Mouse (Mus musculus) midbrain, embryonic 16.5 days (tissue): ENCODE measurements around the gene Sgsm2. TPM values are rescaled to one million over a fixed set of nuclear protein-coding genes. Genes with fewer than 3 reads are reported as not detected.

Source experiments
- ATAC-seq: fragments of 200-750 bp; cut with Nextera tagmentation; 2 replicates; pipeline ENCODE4 v1.8.0; 2017; ENCODE audit warnings: moderate TSS enrichment
- H3K27ac ChIP-seq: fragments of 300-500 bp; sonication (generic); 2 replicates; pipeline ENCODE4 v1.5.1; 2014; ENCODE audit warnings: mild to moderate bottlenecking, low read length, mixed read lengths
- H3K27me3 ChIP-seq: fragments of 300-500 bp; sonication (generic); 2 replicates; pipeline ENCODE4 v1.6.1; 2014; ENCODE audit warnings: low read depth, low read length, mixed read lengths; ENCODE audit not compliant: control insufficient read depth, insufficient read depth
- H3K36me3 ChIP-seq: fragments of 300-500 bp; sonication (generic); 2 replicates; pipeline ENCODE4 v1.6.1; 2014; ENCODE audit warnings: mild to moderate bottlenecking, low read length, moderate library complexity, mixed read lengths; ENCODE audit not compliant: control insufficient read depth, insufficient read depth
- H3K4me1 ChIP-seq: fragments of 300-500 bp; sonication (generic); 2 replicates; pipeline ENCODE4 v1.6.1; 2014; ENCODE audit warnings: mild to moderate bottlenecking, low read length, mixed read lengths; ENCODE audit not compliant: control insufficient read depth, insufficient read depth
- H3K4me2 ChIP-seq: fragments of 300-500 bp; sonication (generic); 2 replicates; pipeline ENCODE4 v1.6.1; 2014; ENCODE audit warnings: mild to moderate bottlenecking, low read length, mixed read lengths
- H3K4me3 ChIP-seq: fragments of 300-500 bp; sonication (generic); 2 replicates; pipeline ENCODE4 v1.5.1; 2014; ENCODE audit warnings: low read depth, mild to moderate bottlenecking, low read length, moderate library complexity, mixed read lengths
- H3K9ac ChIP-seq: fragments of 300-500 bp; sonication (generic); 2 replicates; pipeline ENCODE4 v1.6.1; 2014; ENCODE audit warnings: low read depth, low read length, mixed read lengths
- H3K9me3 ChIP-seq: fragments of 300-500 bp; sonication (generic); replicated peaks from 2 replicates; pipeline ENCODE4 v1.6.1; 2014; ENCODE audit warnings: mild to moderate bottlenecking, low read length, mixed read lengths; ENCODE audit not compliant: control insufficient read depth, poor library complexity, severe bottlenecking
- WGBS: fragments of 180-500 bp; shearing (Covaris S2); extraction: QIAGEN DNeasy Blood & Tissue Kit; methylation state at CpG from one replicate; pipeline ENCODE4 v1.1.7; 2014; 5-methylcytosine and 5-hydroxymethylcytosine counted together
- polyA plus RNA-seq: library from polyadenylated mRNA; unstranded; fragments of >200 nt; fragmentation: Nextera tagmentation; extraction: Ambion mirVana; gene quantifications from 2 replicates; pipeline ENCODE4 v1.2.1, GENCODE M21; 2015

The Sgsm2 gene
- polyA plus RNA-seq, 1 experiment from 2014 or later: 31.8 TPM

GRCm38 (mm10) chr11:74828965-74829550, 67.8 kb downstream of the Sgsm2 start:
- no peak for ATAC-seq
- H3K9ac ChIP-seq: no peak overlapping the region
- WGBS: 14% methylated on average over 11 of the region's 11 CpGs
- peaks cover 25% of the 10 kb centered on the region for H3K4me1 ChIP-seq
- H3K27me3 ChIP-seq: no peaks in the 10 kb centered on the region
- peak overlapping the region; percentile 99 for H3K4me3 ChIP-seq
- peak overlapping the region; percentile 85 for H3K4me2 ChIP-seq
- H3K9me3 ChIP-seq: no peaks in the 10 kb centered on the region
- H3K27ac ChIP-seq: peak overlapping the region; percentile 94
- no peaks in the 10 kb centered on the region for H3K36me3 ChIP-seq

GRCm38 (mm10) chr11:74828404-74828931, 68.4 kb downstream of the Sgsm2 start:
- peaks cover 19% of the 10 kb centered on the region for H3K4me1 ChIP-seq
- H3K27me3 ChIP-seq: no peaks in the 10 kb centered on the region
- no peaks in the 10 kb centered on the region for H3K9me3 ChIP-seq
- 10% methylated on average over 2 of the region's 2 CpGs for whole genome bisulfite sequencing
- no peak overlapping the region for H3K4me3 ChIP-seq
- H3K9ac ChIP-seq: no peak overlapping the region
- no peaks in the 10 kb centered on the region for H3K36me3 ChIP-seq
- no peak for ATAC-seq
- no peak overlapping the region for H3K4me2 ChIP-seq
- no peak overlapping the region for H3K27ac ChIP-seq

DNA sequence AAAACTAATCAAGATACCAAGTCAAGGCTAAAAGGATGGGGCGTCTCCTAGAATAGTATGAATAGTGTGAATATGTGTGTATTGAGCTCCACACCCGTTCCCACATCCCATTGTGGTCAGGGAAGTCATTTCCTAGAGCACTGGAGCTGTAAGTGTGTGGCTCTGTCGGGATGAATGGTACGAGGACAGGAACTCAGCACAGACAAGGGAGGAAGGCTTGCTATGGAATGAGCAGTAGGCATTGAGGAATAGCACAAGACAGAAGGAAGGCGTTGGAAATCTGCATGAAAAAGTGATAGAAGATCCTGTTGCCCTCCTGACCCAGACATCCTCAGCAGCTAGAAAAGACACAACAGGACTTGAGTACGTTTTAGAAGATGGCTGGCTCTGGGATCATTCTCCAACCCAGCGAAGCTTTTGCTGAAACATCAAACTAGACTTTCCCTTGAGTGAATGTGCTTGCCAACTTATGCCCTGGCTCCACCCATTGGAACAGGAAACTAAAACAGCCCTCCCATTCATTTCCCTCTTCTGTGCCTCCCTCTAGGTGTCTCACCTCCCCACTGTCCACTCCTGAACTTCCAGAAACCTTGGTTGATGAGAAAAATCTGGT, 69.0 kb downstream of the Sgsm2 start:
- H3K27me3 ChIP-seq: no peaks in the 10 kb centered on the region
- H3K27ac ChIP-seq: no peak overlapping the region
- H3K9ac ChIP-seq: no peak overlapping the region
- no peak overlapping the region for H3K4me3 ChIP-seq
- H3K4me1 ChIP-seq: peaks cover 13% of the 10 kb centered on the region
- H3K36me3 ChIP-seq: no peaks in the 10 kb centered on the region
- no peak for ATAC-seq
- no peak overlapping the region for H3K4me2 ChIP-seq
- no peaks in the 10 kb centered on the region for H3K9me3 ChIP-seq
- WGBS: 81% methylated on average over 7 of the region's 7 CpGs

DNA sequence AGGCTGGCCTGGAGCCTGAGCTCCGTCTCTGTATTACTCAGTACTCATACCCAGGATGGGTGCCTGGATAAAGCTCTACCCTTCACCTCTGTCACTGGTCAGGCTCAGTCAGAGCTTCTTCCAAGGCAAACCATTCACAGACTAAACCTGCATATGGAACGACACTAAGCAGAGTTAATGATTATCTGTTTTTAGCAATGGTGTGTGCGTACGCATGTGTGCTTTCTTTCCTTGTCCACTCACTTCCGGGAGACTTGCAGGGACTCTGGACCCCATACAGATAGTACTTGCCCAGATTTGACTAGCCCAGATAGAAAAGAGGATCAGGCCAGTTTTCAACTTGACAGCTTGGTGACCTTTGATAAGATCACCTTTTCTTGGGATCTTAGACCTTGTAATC, 70.2 kb downstream of the Sgsm2 start:
- H3K4me1 ChIP-seq: peaks cover 8% of the 10 kb centered on the region
- H3K27ac ChIP-seq: no peak overlapping the region
- no peak overlapping the region for H3K4me2 ChIP-seq
- no peak overlapping the region for H3K9ac ChIP-seq
- no peaks in the 10 kb centered on the region for H3K27me3 ChIP-seq
- no peaks in the 10 kb centered on the region for H3K36me3 ChIP-seq
- no peak for ATAC-seq
- H3K9me3 ChIP-seq: no peaks in the 10 kb centered on the region
- WGBS: 90% methylated on average over 5 of the region's 5 CpGs
- H3K4me3 ChIP-seq: no peak overlapping the region

- no peaks in the 10 kb centered on the region for H3K9me3 ChIP-seq
- 76% methylated on average over 7 of the region's 7 CpGs for WGBS
Measured at GRCm38 (mm10) chr11:74826151-74826550, 70.7 kb downstream of the Sgsm2 start.

DNA sequence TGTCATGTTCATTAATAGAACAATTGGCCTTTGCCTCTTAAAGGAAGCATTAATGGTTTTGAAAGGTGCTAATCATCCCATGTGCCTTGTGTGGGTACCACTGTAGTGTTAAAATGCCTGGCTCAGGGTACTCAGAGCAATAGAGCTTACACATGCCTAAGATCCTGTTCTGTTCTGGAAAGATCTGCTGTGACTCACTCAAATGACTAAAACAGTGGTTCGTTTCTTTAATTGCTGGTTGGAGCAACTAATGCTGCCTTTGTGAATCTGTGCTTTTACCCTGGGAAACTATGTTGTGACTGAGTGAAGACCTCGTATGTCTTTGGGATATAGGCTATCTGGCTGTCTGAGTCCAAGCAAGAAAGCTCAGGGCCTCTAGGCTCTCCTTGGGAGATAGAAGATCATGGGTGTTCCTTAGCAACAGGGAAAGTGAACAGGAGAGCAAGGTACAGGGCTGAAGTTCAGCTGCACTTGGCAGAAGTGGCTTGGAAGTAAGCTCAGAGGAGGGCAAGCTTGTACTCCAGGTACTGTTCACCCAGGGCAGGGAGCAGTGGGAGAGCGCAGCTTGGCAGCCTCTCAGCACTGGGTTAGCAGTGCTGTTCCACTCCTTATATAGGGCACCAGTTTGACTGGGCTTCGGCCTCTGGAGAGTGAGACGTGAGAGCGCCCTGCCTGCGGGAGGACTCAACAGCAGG, 74.0 kb downstream of the Sgsm2 start:
- Histone ChIP-seq H3K9me3 (no peaks in the 10 kb centered on the region), H3K4me3 (no peak overlapping the region), H3K4me2 (no peak overlapping the region), H3K27ac (no peak overlapping the region), H3K36me3 (peaks cover 3% of the 10 kb centered on the region; the same call in 1 of the 2 replicates), H3K27me3 (no peaks in the 10 kb centered on the region), H3K9ac (no peak overlapping the region), H3K4me1 (no peaks in the 10 kb centered on the region)
- no peak for ATAC-seq
- WGBS: 82% methylated on average over 7 of the region's 7 CpGs

More at GRCm38 (mm10) chr11:74826151-74826550, 70.7 kb downstream of the Sgsm2 start:
- H3K4me1 ChIP-seq: peaks cover 8% of the 10 kb centered on the region
- no peak overlapping the region for H3K9ac ChIP-seq
- no peaks in the 10 kb centered on the region for H3K27me3 ChIP-seq
- H3K36me3 ChIP-seq: no peaks in the 10 kb centered on the region
- H3K4me3 ChIP-seq: no peak overlapping the region
- no peak overlapping the region for H3K4me2 ChIP-seq
- no peak overlapping the region for H3K27ac ChIP-seq
- ATAC-seq: no peak

GRCm38 (mm10) chr11:74821463-74821862, 75.4 kb downstream of the Sgsm2 start:
- Histone ChIP-seq H3K9me3 (no peaks in the 10 kb centered on the region), H3K27me3 (no peaks in the 10 kb centered on the region), H3K9ac (no peak overlapping the region), H3K4me1 (no peaks in the 10 kb centered on the region), H3K36me3 (peaks cover 7% of the 10 kb centered on the region), H3K27ac (no peak overlapping the region), H3K4me3 (no peak overlapping the region), H3K4me2 (no peak overlapping the region)
- 33% methylated on average over 1 of the region's 1 CpGs for WGBS
- ATAC-seq: no peak

DNA sequence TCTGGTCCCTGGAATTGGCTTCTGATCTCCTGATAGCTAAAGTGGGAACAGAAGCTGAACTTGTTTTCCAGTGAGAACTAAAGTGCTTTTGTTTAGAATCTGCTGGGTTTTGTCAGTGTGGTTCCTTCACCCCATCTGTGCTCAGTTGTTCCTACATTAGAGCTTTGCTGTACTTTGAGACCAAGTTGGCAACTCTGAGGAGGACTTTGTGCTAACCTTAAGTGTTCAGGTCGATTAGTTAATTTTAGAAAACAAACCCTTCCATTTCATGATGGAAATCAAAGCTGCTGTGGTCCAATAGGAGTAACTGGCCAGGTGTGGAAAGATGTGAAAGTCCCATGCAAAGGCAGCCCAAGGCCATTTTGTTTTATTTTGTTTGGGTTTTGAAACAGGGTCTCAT, 75.9 kb downstream of the Sgsm2 start:
- no peak for ATAC-seq
- H3K4me2 ChIP-seq: no peak overlapping the region
- H3K27me3 ChIP-seq: no peaks in the 10 kb centered on the region
- no peak overlapping the region for H3K27ac ChIP-seq
- no peak overlapping the region for H3K9ac ChIP-seq
- H3K36me3 ChIP-seq: peaks cover 7% of the 10 kb centered on the region
- WGBS: 89% methylated on average over 1 of the region's 1 CpGs
- no peaks in the 10 kb centered on the region for H3K9me3 ChIP-seq
- H3K4me3 ChIP-seq: no peak overlapping the region
- no peaks in the 10 kb centered on the region for H3K4me1 ChIP-seq

DNA sequence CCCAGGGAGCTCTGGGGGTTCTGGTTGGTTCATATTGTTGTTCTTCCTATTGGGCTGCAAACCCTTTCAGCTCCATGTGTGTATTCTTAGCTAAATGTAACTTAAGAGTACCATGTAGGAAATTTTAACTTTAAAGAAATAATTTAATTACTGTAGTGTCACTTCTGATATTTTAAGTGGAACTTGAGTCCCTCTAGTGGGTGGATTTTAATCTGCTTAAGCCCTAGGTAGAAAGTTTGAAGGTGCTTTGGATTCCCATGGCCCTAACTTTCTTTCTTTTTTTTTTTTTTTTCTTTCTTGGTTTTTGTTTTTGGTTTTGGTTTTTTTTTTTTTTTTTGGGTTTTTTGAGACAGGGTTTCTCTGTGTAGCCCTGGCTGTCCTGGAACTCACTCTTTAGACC, 81.1 kb downstream of the Sgsm2 start:
- ATAC-seq: no peak
- no peak overlapping the region for H3K27ac ChIP-seq
- H3K4me1 ChIP-seq: no peaks in the 10 kb centered on the region
- no peaks in the 10 kb centered on the region for H3K9me3 ChIP-seq
- H3K9ac ChIP-seq: no peak overlapping the region
- H3K36me3 ChIP-seq: peaks cover 7% of the 10 kb centered on the region
- no peak overlapping the region for H3K4me2 ChIP-seq
- H3K27me3 ChIP-seq: no peaks in the 10 kb centered on the region
- no peak overlapping the region for H3K4me3 ChIP-seq
